Mouse (Mus musculus): Measurements from ENCODE around the gene Chpt1. TPM values are rescaled to one million over a fixed set of nuclear protein-coding genes. Genes with fewer than 3 reads are reported as not detected.
"Not testable (repeated sequence)": the region's sequence is repeated elsewhere in the genome, so short reads cannot be mapped to it uniquely, and the experiment has no call there.

The Chpt1 gene
- 14.1 and 19.1 TPM in 2 replicates for polyA plus RNA-seq (2014; fragmentation: Nextera tagmentation; extraction: Ambion mirVana)

DNA sequence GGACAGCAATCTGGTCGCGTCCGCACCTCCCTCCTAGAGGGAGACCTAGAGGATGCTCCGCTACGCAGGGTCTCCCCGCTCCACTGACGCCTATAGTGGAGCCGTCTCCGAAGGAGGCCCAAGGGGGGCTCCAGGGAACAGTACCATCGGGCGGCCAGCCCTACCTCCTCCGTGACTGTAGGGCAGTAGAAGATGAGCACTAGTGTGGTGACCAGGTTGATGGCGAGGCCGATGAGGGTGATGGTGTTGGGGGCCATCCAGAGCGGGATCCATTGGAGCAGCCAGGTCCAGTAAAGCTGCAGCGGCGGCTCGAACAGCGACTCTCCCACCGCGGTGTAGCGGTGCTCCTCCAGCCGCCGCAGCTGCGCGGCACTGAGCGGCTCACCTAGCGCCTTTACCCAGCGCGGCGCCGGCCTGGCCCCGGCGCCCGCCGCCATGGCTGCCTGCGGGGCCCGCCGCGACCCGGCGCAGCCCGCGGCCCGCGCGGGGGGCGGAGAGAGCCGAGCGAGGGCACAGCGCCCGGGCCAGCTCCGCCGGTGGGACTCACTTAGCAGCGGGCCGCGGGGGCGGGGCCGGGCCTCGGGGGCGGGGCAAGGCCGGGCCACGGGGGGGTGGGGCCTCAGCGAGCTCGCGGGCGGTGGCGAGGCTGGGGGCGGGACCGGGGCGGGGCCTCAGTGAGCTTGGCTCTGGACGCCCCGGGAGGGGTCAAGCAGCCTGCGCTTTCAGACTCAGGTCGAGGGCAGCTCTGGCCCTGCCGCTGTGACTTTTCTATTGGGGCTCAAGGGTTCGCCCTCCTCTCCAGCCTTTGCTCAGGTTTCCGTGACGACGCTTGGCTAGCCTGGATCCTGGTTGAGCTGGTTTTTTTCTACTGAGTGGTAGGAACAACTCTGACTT, at the start of gene Chpt1:
Gene Chpt1, minus strand, starts transcription at position 653 of the 894 bp plus-strand sequence.
- WGBS, result 1% methylated on average over 48 of the region's 80 CpGs
- peak; percentile 97 for ATAC-seq (ENCODE audit: low FRiP score)

GRCm38 (mm10) chr10:88552738-88553137, 48.9 kb upstream of the Chpt1 start:
- DNase-seq (ENCODE audit: low spot score), result no peak
- H3K4me3 ChIP-seq (ENCODE audit: low read depth, low read length), result no peak overlapping the region
- H3K36me3 ChIP-seq (ENCODE audit: control insufficient read depth, insufficient read depth, low read length), result no peaks in the 10 kb centered on the region
- H3K9me3 ChIP-seq (ENCODE audit: control insufficient read depth, low read length), result no peaks in the 10 kb centered on the region
- no peak overlapping the region for H3K4me2 ChIP-seq (replicated peaks; ENCODE audit: low read depth, low read length)
- H3K27ac ChIP-seq (ENCODE audit: low read depth, low read length), result no peak overlapping the region
- no peaks in the 10 kb centered on the region for H3K27me3 ChIP-seq (ENCODE audit: control insufficient read depth, insufficient read depth, low read length)
- WGBS, result 98% methylated on average over 2 of the region's 2 CpGs
- no peak for ATAC-seq (ENCODE audit: low FRiP score)
- H3K4me1 ChIP-seq (replicated peaks; ENCODE audit: control insufficient read depth, insufficient read depth, low read length), result no peaks in the 10 kb centered on the region
- H3K9ac ChIP-seq (ENCODE audit: low read depth, low read length), result no peak overlapping the region

More for the DNA sequence above, at the start of gene Chpt1:
- Histone ChIP-seq H3K4me1 (replicated peaks; ENCODE audit: control insufficient read depth, insufficient read depth, low read length) (no peaks in the 10 kb centered on the region; the same call in 1 of the 2 replicates), H3K36me3 (ENCODE audit: control insufficient read depth, insufficient read depth, low read length) (no peaks in the 10 kb centered on the region), H3K27me3 (ENCODE audit: control insufficient read depth, insufficient read depth, low read length) (no peaks in the 10 kb centered on the region), H3K4me3 (ENCODE audit: low read depth, low read length) (peak within 1 kb of the TSS; percentile 70), H3K9me3 (ENCODE audit: control insufficient read depth, low read length) (no peaks in the 10 kb centered on the region), H3K27ac (ENCODE audit: low read depth, low read length) (peak within 1 kb of the TSS; percentile 55), H3K9ac (ENCODE audit: low read depth, low read length) (peak within 1 kb of the TSS; percentile 81), H3K4me2 (replicated peaks; ENCODE audit: low read depth, low read length) (peak within 1 kb of the TSS; percentile 78)
- peak; percentile 91 for DNase-seq (ENCODE audit: low spot score)

DNA sequence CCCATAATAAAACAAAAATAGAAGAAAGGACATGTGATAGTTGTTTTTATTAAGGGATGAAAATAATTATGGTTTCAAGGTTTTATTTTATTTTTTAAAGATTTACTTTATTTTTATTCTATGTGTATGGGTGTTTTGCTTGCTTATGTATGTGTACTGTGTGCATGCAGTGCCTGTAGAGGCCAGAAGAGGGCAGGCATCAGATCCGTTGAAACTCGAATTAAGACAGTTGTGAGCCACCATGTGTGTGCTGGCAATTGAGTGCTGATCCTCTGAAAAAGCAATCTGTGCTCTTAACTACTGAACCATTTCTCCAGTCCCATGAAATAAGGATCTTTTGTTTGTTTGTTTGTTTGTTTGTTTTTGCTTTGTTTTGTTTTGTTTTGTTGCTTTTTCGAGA, 46.4 kb upstream of the Chpt1 start:
- no peaks in the 10 kb centered on the region; the same call in 1 of the 2 replicates for H3K36me3 ChIP-seq (ENCODE audit: control insufficient read depth, insufficient read depth, low read length)
- H3K4me1 ChIP-seq (replicated peaks; ENCODE audit: control insufficient read depth, insufficient read depth, low read length), result no peaks in the 10 kb centered on the region
- H3K4me2 ChIP-seq (replicated peaks; ENCODE audit: low read depth, low read length), result no peak overlapping the region
- 77% methylated on average over 3 of the region's 3 CpGs for WGBS
- no peak overlapping the region for H3K4me3 ChIP-seq (ENCODE audit: low read depth, low read length)
- H3K9ac ChIP-seq (ENCODE audit: low read depth, low read length), result no peak overlapping the region
- H3K27ac ChIP-seq (ENCODE audit: low read depth, low read length), result no peak overlapping the region
- H3K9me3 ChIP-seq (ENCODE audit: control insufficient read depth, low read length), result no peaks in the 10 kb centered on the region
- ATAC-seq (ENCODE audit: low FRiP score) (no peak), DNase-seq (ENCODE audit: low spot score) (no peak)
- no peaks in the 10 kb centered on the region for H3K27me3 ChIP-seq (ENCODE audit: control insufficient read depth, insufficient read depth, low read length)

GRCm38 (mm10) chr10:88547635-88548034, 43.8 kb upstream of the Chpt1 start:
- WGBS, result 60% methylated on average over 2 of the region's 2 CpGs

GRCm38 (mm10) chr10:88530631-88531030, 26.8 kb upstream of the Chpt1 start:
- H3K4me2 ChIP-seq (replicated peaks; ENCODE audit: low read depth, low read length), result no peak overlapping the region
- no peaks in the 10 kb centered on the region for H3K4me1 ChIP-seq (replicated peaks; ENCODE audit: control insufficient read depth, insufficient read depth, low read length)
- H3K36me3 ChIP-seq (ENCODE audit: control insufficient read depth, insufficient read depth, low read length), result no peaks in the 10 kb centered on the region
- no peaks in the 10 kb centered on the region for H3K9me3 ChIP-seq (ENCODE audit: control insufficient read depth, low read length)
- H3K9ac ChIP-seq (ENCODE audit: low read depth, low read length), result no peak overlapping the region
- 74% methylated on average over 5 of the region's 5 CpGs for WGBS
- no peak overlapping the region for H3K4me3 ChIP-seq (ENCODE audit: low read depth, low read length)
- no peak for ATAC-seq (ENCODE audit: low FRiP score)
- DNase-seq (ENCODE audit: low spot score), result no peak
- no peaks in the 10 kb centered on the region for H3K27me3 ChIP-seq (ENCODE audit: control insufficient read depth, insufficient read depth, low read length)
- no peak overlapping the region for H3K27ac ChIP-seq (ENCODE audit: low read depth, low read length)

More at GRCm38 (mm10) chr10:88547635-88548034, 43.8 kb upstream of the Chpt1 start:
- no peak overlapping the region for H3K27ac ChIP-seq (ENCODE audit: low read depth, low read length)
- no peak for DNase-seq (ENCODE audit: low spot score)
- ATAC-seq (ENCODE audit: low FRiP score), result no peak
- H3K9me3 ChIP-seq (ENCODE audit: control insufficient read depth, low read length), result no peaks in the 10 kb centered on the region
- no peaks in the 10 kb centered on the region for H3K4me1 ChIP-seq (replicated peaks; ENCODE audit: control insufficient read depth, insufficient read depth, low read length)
- no peak overlapping the region for H3K4me3 ChIP-seq (ENCODE audit: low read depth, low read length)
- H3K4me2 ChIP-seq (replicated peaks; ENCODE audit: low read depth, low read length), result no peak overlapping the region
- H3K27me3 ChIP-seq (ENCODE audit: control insufficient read depth, insufficient read depth, low read length), result no peaks in the 10 kb centered on the region
- H3K36me3 ChIP-seq (ENCODE audit: control insufficient read depth, insufficient read depth, low read length), result no peaks in the 10 kb centered on the region; the same call in 1 of the 2 replicates
- H3K9ac ChIP-seq (ENCODE audit: low read depth, low read length), result no peak overlapping the region

DNA sequence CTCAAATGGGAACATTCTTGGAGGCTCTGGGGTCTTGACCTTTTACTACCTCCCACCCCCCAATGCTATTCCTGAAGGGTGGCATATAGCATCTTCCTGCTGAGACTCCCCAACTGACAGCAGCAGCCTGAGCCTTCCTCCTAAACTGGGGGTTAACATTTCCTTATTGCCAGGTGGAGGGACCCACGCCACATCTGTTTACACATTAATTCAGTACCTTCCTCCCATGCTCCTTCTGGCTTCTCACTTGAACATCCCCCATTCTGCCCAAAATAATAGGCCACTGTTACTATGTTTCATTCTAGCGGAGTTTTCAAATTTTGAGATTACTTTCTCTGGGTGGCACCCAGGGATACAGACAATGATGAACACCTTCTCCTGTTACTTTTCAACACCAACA, 20.1 kb upstream of the Chpt1 start:
- DNase-seq (ENCODE audit: low spot score) (no peak), ATAC-seq (ENCODE audit: low FRiP score) (no peak)
- H3K36me3 ChIP-seq (ENCODE audit: control insufficient read depth, insufficient read depth, low read length), result no peaks in the 10 kb centered on the region
- no peak overlapping the region for H3K9ac ChIP-seq (ENCODE audit: low read depth, low read length)
- H3K4me1 ChIP-seq (replicated peaks; ENCODE audit: control insufficient read depth, insufficient read depth, low read length), result no peaks in the 10 kb centered on the region
- H3K4me3 ChIP-seq (ENCODE audit: low read depth, low read length), result no peak overlapping the region
- H3K4me2 ChIP-seq (replicated peaks; ENCODE audit: low read depth, low read length), result no peak overlapping the region
- WGBS, result 91% methylated on average over 2 of the region's 2 CpGs
- H3K27me3 ChIP-seq (ENCODE audit: control insufficient read depth, insufficient read depth, low read length), result no peaks in the 10 kb centered on the region
- no peaks in the 10 kb centered on the region for H3K9me3 ChIP-seq (ENCODE audit: control insufficient read depth, low read length)
- H3K27ac ChIP-seq (ENCODE audit: low read depth, low read length), result no peak overlapping the region

- Histone ChIP-seq H3K9me3 (ENCODE audit: control insufficient read depth, low read length) (no peaks in the 10 kb centered on the region), H3K9ac (ENCODE audit: low read depth, low read length) (no peak overlapping the region)
- 94% methylated on average over 1 of the region's 1 CpGs for WGBS
Observed at GRCm38 (mm10) chr10:88523212-88523611, 19.3 kb upstream of the Chpt1 start.

GRCm38 (mm10) chr10:88522795-88523194, 18.9 kb upstream of the Chpt1 start:
- ATAC-seq (ENCODE audit: low FRiP score) (no peak), DNase-seq (ENCODE audit: low spot score) (no peak)
- H3K4me2 ChIP-seq (replicated peaks; ENCODE audit: low read depth, low read length), result no peak overlapping the region
- H3K4me1 ChIP-seq (replicated peaks; ENCODE audit: control insufficient read depth, insufficient read depth, low read length), result no peaks in the 10 kb centered on the region
- WGBS, result 87% methylated on average over 8 of the region's 8 CpGs
- no peaks in the 10 kb centered on the region for H3K9me3 ChIP-seq (ENCODE audit: control insufficient read depth, low read length)
- H3K9ac ChIP-seq (ENCODE audit: low read depth, low read length), result no peak overlapping the region
- H3K27me3 ChIP-seq (ENCODE audit: control insufficient read depth, insufficient read depth, low read length), result no peaks in the 10 kb centered on the region
- no peak overlapping the region for H3K27ac ChIP-seq (ENCODE audit: low read depth, low read length)
- no peaks in the 10 kb centered on the region for H3K36me3 ChIP-seq (ENCODE audit: control insufficient read depth, insufficient read depth, low read length)
- no peak overlapping the region for H3K4me3 ChIP-seq (ENCODE audit: low read depth, low read length)

More at GRCm38 (mm10) chr10:88523212-88523611, 19.3 kb upstream of the Chpt1 start:
- Histone ChIP-seq H3K36me3 (ENCODE audit: control insufficient read depth, insufficient read depth, low read length) (no peaks in the 10 kb centered on the region), H3K27me3 (ENCODE audit: control insufficient read depth, insufficient read depth, low read length) (no peaks in the 10 kb centered on the region), H3K4me1 (replicated peaks; ENCODE audit: control insufficient read depth, insufficient read depth, low read length) (no peaks in the 10 kb centered on the region), H3K4me3 (ENCODE audit: low read depth, low read length) (no peak overlapping the region), H3K4me2 (replicated peaks; ENCODE audit: low read depth, low read length) (no peak overlapping the region), H3K27ac (ENCODE audit: low read depth, low read length) (no peak overlapping the region)
- DNase-seq (ENCODE audit: low spot score), result no peak
- ATAC-seq (ENCODE audit: low FRiP score), result no peak

GRCm38 (mm10) chr10:88515049-88515448, 11.2 kb upstream of the Chpt1 start:
- not testable (repeated sequence) for H3K4me3 ChIP-seq (ENCODE audit: low read depth, low read length); H3K27ac ChIP-seq (ENCODE audit: low read depth, low read length); H3K27me3 ChIP-seq (ENCODE audit: control insufficient read depth, insufficient read depth, low read length); H3K9me3 ChIP-seq (ENCODE audit: control insufficient read depth, low read length); H3K9ac ChIP-seq (ENCODE audit: low read depth, low read length); H3K4me2 ChIP-seq (replicated peaks; ENCODE audit: low read depth, low read length); DNase-seq (ENCODE audit: low spot score); ATAC-seq (ENCODE audit: low FRiP score); H3K36me3 ChIP-seq (ENCODE audit: control insufficient read depth, insufficient read depth, low read length); H3K4me1 ChIP-seq (replicated peaks; ENCODE audit: control insufficient read depth, insufficient read depth, low read length)
- 85% methylated on average over 7 of the region's 7 CpGs for WGBS

Measured in hindbrain, embryonic 11.5 days (tissue).